Mouse (Mus musculus) gastrocnemius, adult 2 months (tissue): ENCODE measurements around the gene Slc9a6. TPM values are rescaled to one million over a fixed set of nuclear protein-coding genes. Genes with fewer than 3 reads are reported as not detected.

Experiments used
- DNase-seq: peaks from one replicate; pipeline ENCODE4 v3.0.0; 2022
- H3K27ac ChIP-seq: fragments of 200-600 bp; 2 replicates; pipeline ENCODE4 v1.8.1; 2022; ENCODE audit warnings: mild to moderate bottlenecking
- H3K4me3 ChIP-seq: fragments of 200-600 bp; 2 replicates; pipeline ENCODE4 v1.8.1; 2022; ENCODE audit warnings: mild to moderate bottlenecking, moderate library complexity
- CTCF ChIP-seq: fragments of 200-600 bp; IDR thresholded peaks from 2 replicates; pipeline ENCODE4 v1.8.1; 2022; ENCODE audit warnings: antibody characterized with exemption, mild to moderate bottlenecking, moderate library complexity
- intact Hi-C: fragments of 180-260 bp; cut with DNase I; formaldehyde crosslinking; loops from one replicate; pipeline ENCODE4 v1.15.1; 2025
- total RNA-seq, 2 experiments: library from RNA; stranded (reverse); gene quantifications; 2 replicates each; pipeline ENCODE4 v1.2.3; 2021

Slc9a6 gene
- total RNA-seq, 2 experiments from 2014 or later: 24.9 to 31.3 TPM

- no peak overlapping the region for H3K4me3 ChIP-seq
- intact Hi-C loops: no loop called here
- DNase-seq: no peak
- no peak for TF ChIP-seq CTCF
- no peak overlapping the region for H3K27ac ChIP-seq
Measured at GRCm38 (mm10) chrX:56675556-56675955, 66.0 kb downstream of the Slc9a6 start.

- intact Hi-C loops: no loop called here
- no peak overlapping the region for H3K4me3 ChIP-seq
- TF ChIP-seq CTCF: no peak
- no peak for DNase-seq
- no peak overlapping the region; the same call in 1 of the 2 replicates for H3K27ac ChIP-seq
Measured at GRCm38 (mm10) chrX:56677736-56678135, 68.2 kb downstream of the Slc9a6 start.

- no peak for DNase-seq
- no peak overlapping the region for H3K4me3 ChIP-seq
- H3K27ac ChIP-seq: no peak overlapping the region
- no peak for TF ChIP-seq CTCF
- intact Hi-C loops: no loop called here
Measured at GRCm38 (mm10) chrX:56679066-56679465, 69.5 kb downstream of the Slc9a6 start.

GRCm38 (mm10) chrX:56682156-56682720, 72.7 kb downstream of the Slc9a6 start:
- intact Hi-C loops: no loop called here
- Histone ChIP-seq H3K4me3 (no peak overlapping the region), H3K27ac (no peak overlapping the region)
- no peak for DNase-seq
- no peak for TF ChIP-seq CTCF

GRCm38 (mm10) chrX:56683521-56683920, 74.0 kb downstream of the Slc9a6 start:
- peak overlapping the region; percentile 38; the same call in 1 of the 2 replicates for H3K27ac ChIP-seq
- intact Hi-C loops: no loop called here
- no peak overlapping the region for H3K4me3 ChIP-seq
- DNase-seq: peak; percentile 36
- no peak for TF ChIP-seq CTCF

- H3K27ac ChIP-seq: no peak overlapping the region
- DNase-seq: no peak
- no peak for TF ChIP-seq CTCF
- H3K4me3 ChIP-seq: no peak overlapping the region
- intact Hi-C loops: no loop called here
Measured at GRCm38 (mm10) chrX:56692554-56692953, 83.0 kb downstream of the Slc9a6 start.

GRCm38 (mm10) chrX:56694539-56694938, 85.0 kb downstream of the Slc9a6 start:
- no peak overlapping the region for H3K27ac ChIP-seq
- no peak overlapping the region for H3K4me3 ChIP-seq
- DNase-seq: no peak
- no peak for TF ChIP-seq CTCF
- intact Hi-C loops: no loop called here

- TF ChIP-seq CTCF: no peak
- H3K4me3 ChIP-seq: no peak overlapping the region
- intact Hi-C loops: no loop called here
- DNase-seq: no peak
- H3K27ac ChIP-seq: no peak overlapping the region
Measured at GRCm38 (mm10) chrX:56697199-56697780, 87.7 kb downstream of the Slc9a6 start.

- TF ChIP-seq CTCF: no peak
- H3K27ac ChIP-seq: no peak overlapping the region
- H3K4me3 ChIP-seq: no peak overlapping the region
- intact Hi-C loops: no loop called here
- no peak for DNase-seq
Measured at GRCm38 (mm10) chrX:56697886-56698285, 88.3 kb downstream of the Slc9a6 start.

GRCm38 (mm10) chrX:56701261-56701660, 91.7 kb downstream of the Slc9a6 start:
- Histone ChIP-seq H3K4me3 (no peak overlapping the region), H3K27ac (no peak overlapping the region)
- TF ChIP-seq CTCF: no peak
- intact Hi-C loops: no loop called here
- no peak for DNase-seq

- intact Hi-C loops: no loop called here
Measured at GRCm38 (mm10) chrX:56703965-56704562, 94.5 kb downstream of the Slc9a6 start.

GRCm38 (mm10) chrX:56708592-56709370, 99.2 kb downstream of the Slc9a6 start:
- Histone ChIP-seq H3K27ac (no peak overlapping the region), H3K4me3 (no peak overlapping the region)
- no peak for TF ChIP-seq CTCF
- intact Hi-C loops: no loop called here
- no peak for DNase-seq

More at GRCm38 (mm10) chrX:56703965-56704562, 94.5 kb downstream of the Slc9a6 start:
- no peak for DNase-seq
- no peak overlapping the region for H3K4me3 ChIP-seq
- H3K27ac ChIP-seq: no peak overlapping the region
- TF ChIP-seq CTCF: no peak

- Histone ChIP-seq H3K4me3 (no peak overlapping the region), H3K27ac (no peak overlapping the region)
- TF ChIP-seq CTCF: no peak
- intact Hi-C loops: no loop called here
- DNase-seq: no peak
Measured at GRCm38 (mm10) chrX:56710522-56710921, 101.0 kb downstream of the Slc9a6 start.
